Mouse (Mus musculus) urinary bladder, postnatal 36 days (tissue): Measurements from ENCODE around the gene Olfr980.
"Not testable (repeated sequence)": the region's sequence is repeated elsewhere in the genome, so short reads cannot be mapped to it uniquely, and the experiment has no call there.

Experiments used
- DNase-seq, 2 experiments: peaks; one replicate each; pipeline ENCODE4 v3.0.0; 2022; ENCODE audit warnings: low spot score in 2 of 2, mixed read lengths in 1 of 2

Gene Olfr980

GRCm38 (mm10) chr9:40009482-40009881 is at the start of gene Olfr980:
Gene Olfr980 (minus strand): TSS chr9:40009582.
- DNase-seq = no peak

DNA sequence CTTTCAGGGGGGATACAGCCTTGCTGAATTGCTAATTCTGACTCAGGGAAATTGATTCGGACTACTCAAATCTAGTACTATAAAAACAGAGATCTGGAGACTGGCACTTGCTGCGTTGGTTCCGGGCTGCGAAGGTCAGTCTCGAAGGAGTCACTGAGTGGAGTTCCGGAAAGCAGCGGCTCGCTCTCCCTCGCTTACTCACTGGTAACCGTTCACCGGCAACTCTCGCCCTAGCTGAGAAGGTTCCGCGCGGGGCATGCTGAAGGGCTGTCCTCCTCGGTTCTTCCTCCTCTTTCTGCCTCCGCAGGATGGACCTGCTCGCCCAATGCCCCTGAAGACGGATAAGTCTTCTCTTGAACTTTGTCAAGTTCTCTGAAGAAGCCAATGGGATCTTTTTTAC is 40.8 kb upstream of the Olfr980 start:
- no peak for DNase-seq

DNA sequence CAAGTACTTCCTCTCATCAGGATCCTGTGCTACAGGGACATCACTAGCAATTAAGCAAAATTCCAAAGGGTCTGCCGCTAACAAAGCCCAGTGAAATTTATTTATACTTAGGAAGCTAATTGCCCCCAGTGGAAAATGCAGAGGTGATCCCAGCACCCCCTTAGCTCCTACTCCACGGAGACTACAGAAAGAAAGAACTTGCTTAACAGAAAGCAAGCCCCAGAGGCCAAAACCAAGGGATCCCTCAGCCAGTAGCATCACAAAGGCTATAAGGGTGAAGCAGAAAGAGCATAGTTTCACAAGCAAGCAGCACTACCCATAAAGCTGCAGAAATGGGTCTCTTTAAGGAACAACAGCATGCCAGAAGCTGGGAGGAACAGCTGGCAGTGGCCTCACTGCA is 11.8 kb upstream of the Olfr980 start, which contains the start of gene Olfr981:
Gene Olfr981 (plus strand): TSS at position 301 of the 400 bp plus-strand sequence.
- no peak for DNase-seq

GRCm38 (mm10) chr9:40003365-40003764 is 6.0 kb downstream of the Olfr980 start, which contains the start of gene Olfr979:
Gene Olfr979 (minus strand): TSS chr9:40003465.
- DNase-seq = no peak

DNA sequence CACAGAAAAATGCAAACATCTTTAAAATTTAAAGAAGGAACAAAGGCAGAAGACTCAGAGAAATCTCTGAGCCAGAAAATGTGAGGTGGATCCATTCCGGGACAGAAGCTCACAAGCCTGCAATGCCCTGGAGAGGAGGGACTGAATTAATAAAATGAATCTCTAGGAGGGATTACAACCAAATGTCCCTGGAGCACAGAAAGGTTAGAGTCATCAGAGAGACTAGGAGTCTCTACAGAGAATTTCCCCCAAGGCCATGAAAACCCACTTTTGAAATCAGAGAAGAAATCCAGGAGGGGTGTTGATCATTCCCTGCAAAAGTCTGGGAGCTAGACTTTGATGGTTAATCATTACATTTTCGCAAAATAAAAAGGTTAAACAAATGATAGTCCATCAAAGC is 17.6 kb downstream of the Olfr980 start, which contains the start of gene Olfr978:
Gene Olfr978 (plus strand): TSS at position 301 of the 400 bp plus-strand sequence.
- DNase-seq = no peak

- DNase-seq = not testable (repeated sequence)
Observed at GRCm38 (mm10) chr9:39976581-39977145, 32.7 kb downstream of the Olfr980 start.

DNA sequence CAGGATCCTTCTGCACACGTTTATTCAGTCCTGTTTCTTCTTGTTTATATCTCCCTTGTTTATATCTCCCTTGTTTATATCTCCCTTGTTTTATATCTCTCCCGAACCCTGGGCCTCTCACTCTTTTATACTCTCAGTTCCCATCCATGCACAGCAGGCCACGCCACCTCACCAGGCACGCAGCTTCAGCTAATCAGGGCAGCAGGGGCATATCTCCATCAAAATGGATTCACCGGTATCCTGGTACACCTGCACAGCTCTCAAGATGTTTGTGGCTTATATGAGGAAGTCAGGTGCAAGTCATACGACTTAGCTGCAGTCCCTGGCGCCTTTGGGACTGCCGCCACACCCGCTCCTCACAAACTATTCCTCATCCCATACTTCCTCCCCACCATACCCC is 48.3 kb downstream of the Olfr980 start, which contains the start of gene Olfr976:
Gene Olfr976 (minus strand): TSS at position 101 of the 400 bp plus-strand sequence.
- not testable (repeated sequence) for DNase-seq
